Mouse (Mus musculus) stomach, postnatal 0 days (tissue): ENCODE results near the gene Ctbs.

Experiments
- CTCF ChIP-seq: IDR thresholded peaks from 2 replicates; pipeline ENCODE4 v1.5.1; 2016; ENCODE audit warnings: antibody characterized with exemption, low read depth, mild to moderate bottlenecking, moderate library complexity
- EP300 ChIP-seq: optimal IDR thresholded peaks from 2 replicates; pipeline ENCODE3; 2016; ENCODE audit warnings: antibody characterized with exemption

GRCm38 (mm10) chr3:146474428-146474827, 24.8 kb downstream of the Ctbs start:
- TF ChIP-seq CTCF = no peak
- no peak for TF ChIP-seq EP300
